Mouse (Mus musculus) olfactory bulb, adult 2 months (tissue): ENCODE data around the gene Col6a6.

Source experiments
- CTCF ChIP-seq: fragments of 200-500 bp; IDR thresholded peaks from 2 replicates; pipeline ENCODE4 v1.5.1; 2012; ENCODE audit warnings: low read depth, mild to moderate bottlenecking, low read length, moderate library complexity; ENCODE audit not compliant: insufficient read depth
- POLR2A ChIP-seq: fragments of 200-500 bp; IDR thresholded peaks from 2 replicates; pipeline ENCODE4 v1.6.1; 2012; ENCODE audit warnings: mild to moderate bottlenecking, low read depth, low read length, moderate library complexity; ENCODE audit not compliant: insufficient read depth

DNA sequence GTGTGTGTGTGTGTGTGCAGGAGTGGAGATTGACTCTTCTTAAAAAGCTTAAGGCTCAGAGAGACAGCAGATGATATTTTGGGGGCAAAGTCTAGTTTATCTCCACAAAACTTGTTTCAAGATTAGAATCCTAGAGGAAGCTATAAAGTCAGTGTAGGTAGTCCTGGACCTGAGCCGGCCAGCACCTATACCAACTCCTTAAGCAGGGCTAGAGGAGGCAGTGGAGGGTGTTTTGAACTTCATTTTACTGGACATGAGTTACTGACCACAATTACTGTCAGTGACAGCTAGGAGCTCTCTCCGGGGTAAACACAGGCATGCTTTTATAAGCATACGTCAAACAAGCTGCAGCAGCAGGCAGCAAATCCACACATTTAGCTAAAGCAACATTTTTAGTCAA, 39.8 kb downstream of the Col6a6 start:
- TF ChIP-seq CTCF: no peak
- TF ChIP-seq POLR2A: no peak
